Mouse (Mus musculus) liver, embryonic 15.5 days (tissue): ENCODE data around the gene Cuedc2. TPM values are rescaled to one million over a fixed set of nuclear protein-coding genes. Genes with fewer than 3 reads are reported as not detected.

ENCODE experiments used
- ATAC-seq: fragments of 200-750 bp; cut with Nextera tagmentation; 2 replicates; pipeline ENCODE4 v1.8.0; 2017; ENCODE audit warnings: moderate number of reproducible peaks, mild to moderate bottlenecking, moderate library complexity; ENCODE audit not compliant: insufficient read depth
- H3K27ac ChIP-seq: fragments of 300-500 bp; sonication (generic); replicated peaks from 2 replicates; pipeline ENCODE4 v1.5.1; 2015; ENCODE audit warnings: mild to moderate bottlenecking, inconsistent platforms
- H3K27me3 ChIP-seq: fragments of 300-500 bp; sonication (generic); 2 replicates; pipeline ENCODE4 v1.6.1; 2015; ENCODE audit warnings: mild to moderate bottlenecking, inconsistent platforms
- H3K36me3 ChIP-seq: fragments of 300-500 bp; sonication (generic); replicated peaks from 2 replicates; pipeline ENCODE4 v1.6.1; 2015; ENCODE audit warnings: moderate library complexity, mild to moderate bottlenecking, inconsistent platforms
- H3K4me1 ChIP-seq: fragments of 300-500 bp; sonication (generic); replicated peaks from 2 replicates; pipeline ENCODE4 v1.6.1; 2015; ENCODE audit warnings: inconsistent platforms
- H3K4me2 ChIP-seq: fragments of 300-500 bp; sonication (generic); 2 replicates; pipeline ENCODE4 v1.6.1; 2015; ENCODE audit warnings: moderate library complexity, mild to moderate bottlenecking, inconsistent platforms
- H3K4me3 ChIP-seq: fragments of 300-500 bp; sonication (generic); replicated peaks from 2 replicates; pipeline ENCODE4 v1.5.1; 2015; ENCODE audit warnings: mild to moderate bottlenecking, inconsistent platforms
- H3K9ac ChIP-seq: fragments of 300-500 bp; sonication (generic); 2 replicates; pipeline ENCODE4 v1.6.1; 2015; ENCODE audit warnings: moderate library complexity, mild to moderate bottlenecking, inconsistent platforms
- H3K9me3 ChIP-seq: fragments of 300-500 bp; sonication (generic); replicated peaks from 2 replicates; pipeline ENCODE4 v1.6.1; 2016; ENCODE audit warnings: inconsistent platforms
- WGBS: fragments of 180-500 bp; shearing (Covaris S2); methylation state at CpG from one replicate; pipeline ENCODE4 v1.1.7; 2015; ENCODE audit warnings: mixed read lengths; ENCODE audit not compliant: insufficient replicate concordance; 5-methylcytosine and 5-hydroxymethylcytosine counted together
- polyA plus RNA-seq: library from polyadenylated mRNA; unstranded; fragments of >200 nt; fragmentation: Nextera tagmentation; extraction: Ambion mirVana; gene quantifications from 2 replicates; pipeline ENCODE4 v1.2.1, GENCODE M21; 2015

The Cuedc2 gene
- polyA plus RNA-seq, 1 experiment from 2014 or later, result 73.0 TPM

DNA sequence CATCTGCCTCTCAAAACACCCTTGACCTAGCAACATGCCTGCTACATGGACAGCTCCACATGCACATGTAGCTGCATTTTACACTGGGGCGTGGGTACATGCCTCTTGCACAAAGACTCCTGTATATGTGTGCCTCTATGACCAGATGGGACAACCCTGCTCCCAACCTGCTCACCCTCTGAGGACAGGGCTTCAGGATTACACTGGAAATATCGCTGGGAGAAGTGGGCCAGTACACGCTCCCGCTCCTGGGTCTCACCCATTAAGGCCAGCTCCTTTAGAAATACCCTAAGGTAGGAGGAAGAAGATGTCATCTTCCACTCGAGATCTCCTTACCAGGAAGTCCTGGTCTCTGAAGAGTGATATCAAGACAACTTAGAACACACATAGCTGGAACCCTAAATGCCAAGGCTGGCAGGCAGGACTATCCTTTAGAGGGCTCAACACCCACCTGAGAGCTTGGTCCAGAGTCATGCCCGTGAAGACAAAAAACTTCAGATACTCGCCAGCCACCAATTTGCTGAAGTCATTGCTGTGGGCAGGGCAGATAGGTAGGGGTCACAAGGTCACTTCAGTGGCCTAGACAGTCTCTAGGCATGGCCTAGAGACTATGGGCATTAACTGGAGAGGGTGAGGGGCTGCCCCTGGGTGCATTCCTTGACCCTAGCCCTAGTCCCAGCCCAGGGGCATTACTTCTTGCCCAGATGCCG, 18.3 kb downstream of the Cuedc2 start:
- Histone ChIP-seq H3K4me3 (no peak overlapping the region), H3K4me1 (peaks cover 40% of the 10 kb centered on the region), H3K4me2 (no peak overlapping the region), H3K9ac (no peak overlapping the region), H3K27ac (no peak overlapping the region), H3K27me3 (peaks cover 100% of the 10 kb centered on the region), H3K36me3 (no peaks in the 10 kb centered on the region), H3K9me3 (no peaks in the 10 kb centered on the region)
- no peak for ATAC-seq
- WGBS, result 59% methylated on average over 8 of the region's 8 CpGs

DNA sequence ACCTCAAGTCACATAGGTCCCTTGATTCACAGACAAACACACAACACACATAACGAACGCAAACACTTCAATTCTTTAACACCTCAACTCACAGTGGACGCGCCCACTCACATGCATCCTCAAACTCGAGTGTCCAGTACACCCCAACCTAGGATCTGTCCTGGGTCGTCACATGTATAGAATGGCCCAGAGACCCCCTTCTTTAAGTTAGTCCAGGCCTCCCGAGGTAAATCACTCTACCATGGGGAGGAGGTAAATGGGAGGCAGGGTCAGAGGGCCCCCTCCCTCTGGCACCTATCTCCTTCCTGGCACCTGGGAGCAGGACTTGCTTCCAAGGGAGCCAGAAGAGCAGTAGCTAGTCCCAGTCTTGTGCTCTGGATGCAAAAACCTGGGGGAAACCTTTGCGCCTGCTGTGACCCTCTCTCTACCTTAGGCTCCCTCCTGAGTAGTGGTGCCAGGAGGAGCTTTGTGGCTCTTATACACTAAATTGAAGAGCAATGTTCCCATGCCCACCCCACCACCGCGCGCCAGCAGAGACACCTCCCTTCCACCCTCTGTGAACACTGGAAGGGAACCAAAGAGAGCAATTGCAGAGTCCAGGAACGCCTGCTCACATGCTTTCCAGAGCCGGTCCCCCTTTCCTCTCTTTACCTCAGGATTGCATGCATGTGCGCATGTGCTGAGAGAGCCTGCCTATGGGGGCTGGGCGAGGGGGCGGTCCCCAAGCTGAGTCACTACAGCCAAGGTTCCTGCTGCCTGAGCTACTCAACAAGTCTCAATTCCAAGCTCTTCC, 19.7 kb downstream of the Cuedc2 start:
- ATAC-seq, result no peak
- no peak overlapping the region for H3K9ac ChIP-seq
- WGBS, result 11% methylated on average over 16 of the region's 16 CpGs

DNA sequence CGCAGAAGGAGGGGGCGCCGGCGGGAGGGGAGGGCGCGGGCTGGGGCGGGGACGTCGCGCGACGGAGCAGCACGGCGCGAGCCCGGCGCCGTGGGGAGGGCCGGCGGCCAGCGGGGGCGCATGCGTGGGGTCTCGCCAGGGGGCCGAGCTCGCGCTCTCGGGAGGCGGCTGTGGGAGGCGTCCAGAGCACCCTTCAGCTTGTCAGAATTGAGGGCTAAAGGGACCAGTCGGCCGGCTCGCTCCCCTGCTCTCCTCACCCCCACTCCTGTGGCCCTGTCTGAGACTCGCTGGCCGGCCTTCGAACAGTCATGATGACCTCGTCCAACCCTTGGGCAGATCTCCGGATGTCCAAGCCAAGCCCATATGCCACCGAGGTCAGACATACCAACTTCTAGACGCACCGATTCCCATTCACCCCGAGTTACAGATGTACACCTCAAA, 20.5 kb downstream of the Cuedc2 start:
- ATAC-seq, result no peak
- no peak overlapping the region for H3K9ac ChIP-seq
- WGBS, result 2% methylated on average over 41 of the region's 42 CpGs
- H3K4me2 ChIP-seq, result peak overlapping the region; percentile 66
- no peaks in the 10 kb centered on the region for H3K36me3 ChIP-seq
- peaks cover 100% of the 10 kb centered on the region for H3K27me3 ChIP-seq
- no peak overlapping the region for H3K27ac ChIP-seq
- H3K4me3 ChIP-seq, result peak overlapping the region; percentile 44
- peaks cover 62% of the 10 kb centered on the region for H3K4me1 ChIP-seq
- H3K9me3 ChIP-seq, result no peaks in the 10 kb centered on the region

More for the DNA sequence above, 19.7 kb downstream of the Cuedc2 start:
- H3K4me2 ChIP-seq, result 0 out of 2 replicates have a peak overlapping the region, but pooled peaks have one; percentile 15
- H3K4me3 ChIP-seq, result no peak overlapping the region
- peaks cover 100% of the 10 kb centered on the region for H3K27me3 ChIP-seq
- H3K9me3 ChIP-seq, result no peaks in the 10 kb centered on the region
- H3K36me3 ChIP-seq, result no peaks in the 10 kb centered on the region
- peaks cover 54% of the 10 kb centered on the region for H3K4me1 ChIP-seq
- no peak overlapping the region for H3K27ac ChIP-seq

DNA sequence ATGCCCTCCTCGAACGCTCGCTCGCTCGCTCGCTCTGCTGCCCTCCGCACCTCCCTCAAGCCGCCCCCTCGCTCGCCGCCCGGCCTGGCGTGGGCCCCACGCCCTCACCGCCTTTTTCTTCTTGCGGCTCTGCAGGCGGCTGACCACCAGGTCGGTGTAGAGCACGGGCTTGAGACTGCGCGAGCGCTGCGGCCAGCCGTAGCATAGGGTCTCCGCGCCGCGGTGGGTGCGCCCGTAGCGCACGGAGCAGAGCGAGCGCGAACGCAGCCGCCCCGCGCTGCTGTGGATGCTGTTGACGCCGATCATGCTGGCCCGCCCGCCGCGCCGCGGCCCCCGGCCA, 21.0 kb downstream of the Cuedc2 start:
- peaks cover 67% of the 10 kb centered on the region for H3K4me1 ChIP-seq
- no peak for ATAC-seq
- peaks cover 97% of the 10 kb centered on the region for H3K27me3 ChIP-seq
- 1% methylated on average over 47 of the region's 48 CpGs for WGBS
- H3K36me3 ChIP-seq, result no peaks in the 10 kb centered on the region
- H3K27ac ChIP-seq, result no peak overlapping the region
- peak overlapping the region; percentile 44 for H3K4me3 ChIP-seq
- no peak overlapping the region for H3K9ac ChIP-seq
- no peaks in the 10 kb centered on the region for H3K9me3 ChIP-seq
- H3K4me2 ChIP-seq, result peak overlapping the region; percentile 66

DNA sequence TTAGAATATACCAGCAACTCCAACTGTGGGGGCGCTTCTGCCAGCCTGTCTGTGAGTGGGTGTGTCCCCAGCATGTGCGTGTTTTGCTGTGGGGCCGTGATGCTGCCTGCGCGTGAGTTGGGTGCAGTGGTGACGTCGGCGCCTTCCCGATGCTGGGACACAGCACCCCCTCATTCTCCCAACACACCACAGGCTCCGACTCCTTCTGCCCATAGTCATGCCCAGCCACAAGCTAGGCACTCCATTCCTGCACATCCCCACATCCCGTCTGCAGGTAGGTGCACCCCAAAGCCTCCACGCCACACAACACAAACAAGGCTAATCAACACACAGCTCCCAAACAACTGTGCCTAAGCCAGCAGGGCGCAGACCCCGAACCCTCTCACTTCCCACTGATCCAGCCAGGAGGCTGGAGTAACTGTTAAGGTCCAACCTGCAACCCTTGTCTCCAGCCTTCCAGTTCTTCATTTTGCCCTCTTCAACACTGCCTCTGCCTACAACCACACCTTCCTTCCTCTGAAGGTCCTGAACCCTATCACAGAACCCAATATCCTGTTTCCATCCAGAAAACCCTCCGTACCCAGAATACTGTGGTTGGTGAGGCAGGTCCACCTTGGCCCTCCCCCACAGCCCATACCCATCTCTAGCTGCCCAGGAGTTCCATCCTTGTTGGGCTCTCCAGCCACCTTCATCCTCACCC, 21.5 kb downstream of the Cuedc2 start:
- H3K27ac ChIP-seq, result no peak overlapping the region
- H3K4me2 ChIP-seq, result peak overlapping the region; percentile 90
- no peak for ATAC-seq
- H3K4me1 ChIP-seq, result peaks cover 70% of the 10 kb centered on the region
- H3K9ac ChIP-seq, result no peak overlapping the region
- peaks cover 1% of the 10 kb centered on the region; the same call in 1 of the 2 replicates for H3K36me3 ChIP-seq
- H3K4me3 ChIP-seq, result peak overlapping the region; percentile 44
- 31% methylated on average over 15 of the region's 15 CpGs for WGBS
- peaks cover 92% of the 10 kb centered on the region for H3K27me3 ChIP-seq
- no peaks in the 10 kb centered on the region for H3K9me3 ChIP-seq

DNA sequence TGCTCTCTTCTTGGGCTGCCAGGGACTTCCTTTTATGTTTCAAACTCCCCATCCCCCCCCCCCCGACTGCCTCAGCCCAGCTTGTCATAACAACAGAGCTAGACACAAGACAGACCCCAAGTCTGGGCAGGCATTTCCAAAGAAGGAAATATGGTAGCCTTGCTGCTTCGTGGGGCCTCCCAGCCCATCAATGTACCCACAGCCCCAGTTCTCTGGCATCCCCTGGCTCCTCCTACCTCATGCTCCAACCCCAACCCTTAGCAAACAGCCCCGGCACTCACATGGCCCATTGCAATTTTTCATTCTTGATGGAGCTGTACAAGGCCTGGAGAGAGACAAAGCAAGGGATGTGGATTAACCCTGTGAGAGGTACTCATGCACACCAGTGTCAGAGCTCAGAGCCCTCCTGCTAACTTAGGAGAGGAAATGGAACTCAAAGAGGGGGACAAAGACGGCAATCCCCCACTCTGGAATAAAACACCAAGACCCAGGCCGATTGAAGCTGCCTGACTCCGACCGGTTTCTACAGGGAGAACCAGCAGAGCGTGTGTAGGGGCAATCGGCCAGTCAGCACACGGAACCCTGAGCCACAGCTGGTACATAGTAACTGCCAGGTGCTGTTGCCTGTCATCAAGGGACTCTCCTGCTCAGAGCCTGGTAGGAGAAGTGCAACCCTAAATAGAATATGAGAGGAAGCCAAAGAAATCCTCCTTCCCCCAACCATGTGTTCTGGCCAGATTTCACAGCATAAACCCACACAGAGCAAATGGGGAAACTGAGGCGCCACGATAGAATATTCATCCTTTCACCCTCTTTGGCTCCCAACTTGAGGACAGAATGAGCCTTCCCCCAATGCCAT, 22.5 kb downstream of the Cuedc2 start:
- no peaks in the 10 kb centered on the region for H3K9me3 ChIP-seq
- H3K27ac ChIP-seq, result peak overlapping the region; percentile 95
- H3K27me3 ChIP-seq, result peaks cover 82% of the 10 kb centered on the region
- H3K4me1 ChIP-seq, result peaks cover 73% of the 10 kb centered on the region
- peak overlapping the region; percentile 90 for H3K4me2 ChIP-seq
- H3K9ac ChIP-seq, result peak overlapping the region; percentile 61
- peak; percentile 23 for ATAC-seq
- WGBS, result 46% methylated on average over 12 of the region's 12 CpGs
- peak overlapping the region; percentile 50 for H3K4me3 ChIP-seq
- peaks cover 11% of the 10 kb centered on the region for H3K36me3 ChIP-seq

DNA sequence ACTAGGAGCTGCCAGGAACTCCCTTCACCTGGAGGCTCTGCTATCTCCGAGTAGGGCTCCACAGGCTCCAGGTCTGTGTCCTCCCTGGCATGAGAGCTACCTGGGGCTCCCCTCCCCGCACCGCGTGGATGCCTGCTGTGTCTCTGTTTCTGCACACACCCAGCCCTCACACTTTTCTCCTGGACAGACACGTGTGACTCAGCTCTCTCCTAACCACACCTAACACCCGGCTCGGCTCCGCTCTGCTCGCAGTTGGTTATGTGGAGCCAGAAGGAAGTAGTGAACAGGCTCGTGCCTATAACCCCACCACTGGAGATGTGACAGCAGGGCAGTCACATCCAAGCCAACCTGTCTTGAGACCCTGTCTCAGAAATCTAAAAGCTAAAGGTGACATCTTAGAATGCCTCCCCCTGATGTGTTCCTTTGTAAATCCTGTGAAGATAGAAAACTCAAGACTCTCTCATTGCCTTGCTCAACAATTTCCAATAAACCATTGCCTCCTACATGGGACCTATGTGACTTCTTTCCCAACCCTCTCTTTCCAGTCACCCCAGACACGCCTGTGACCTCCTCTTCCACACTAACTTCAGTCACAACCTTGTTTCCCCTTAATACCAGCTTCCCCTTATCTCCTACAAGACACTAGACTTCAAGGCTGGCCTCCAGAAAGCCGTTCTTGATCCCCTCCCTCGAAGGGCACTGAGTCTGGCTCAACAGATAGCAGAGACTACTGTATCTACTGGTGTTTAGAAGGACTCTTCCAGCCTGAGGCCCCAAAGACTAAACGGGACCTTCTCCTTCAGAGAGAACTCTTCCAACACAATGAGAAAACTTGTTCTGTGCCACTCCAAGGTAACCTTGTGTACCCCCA, 23.4 kb downstream of the Cuedc2 start:
- Histone ChIP-seq H3K9me3 (no peaks in the 10 kb centered on the region), H3K4me3 (peak overlapping the region; percentile 50), H3K36me3 (peaks cover 14% of the 10 kb centered on the region), H3K4me2 (peak overlapping the region; percentile 90), H3K27ac (peak overlapping the region; percentile 95), H3K27me3 (peaks cover 73% of the 10 kb centered on the region), H3K4me1 (peaks cover 73% of the 10 kb centered on the region), H3K9ac (peak overlapping the region; percentile 61)
- peak; percentile 91 for ATAC-seq
- WGBS, result 6% methylated on average over 14 of the region's 14 CpGs

DNA sequence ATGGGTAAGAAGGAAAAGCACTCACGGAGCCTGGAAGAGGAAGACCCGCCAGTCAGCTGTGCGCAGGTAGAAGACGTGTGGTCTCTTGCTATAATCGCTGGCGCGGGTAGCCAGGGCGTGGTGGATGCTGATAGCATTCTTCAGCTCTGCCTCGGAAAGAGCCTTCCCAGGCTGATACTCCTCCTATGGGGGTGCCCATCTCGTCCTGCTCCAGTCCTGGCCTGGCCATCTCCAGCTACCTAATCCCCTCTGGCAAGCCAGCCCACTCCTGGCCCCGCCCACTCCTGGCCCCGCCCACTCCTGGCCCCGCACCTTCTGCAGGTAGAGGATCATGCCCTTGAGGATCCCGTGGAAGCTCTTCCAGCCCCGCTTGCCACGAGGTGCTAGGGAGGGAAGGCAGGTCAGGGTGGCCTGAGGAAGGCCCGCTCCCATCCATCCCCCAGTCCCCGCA, 24.3 kb downstream of the Cuedc2 start:
- ATAC-seq, result peak; percentile 32
- Histone ChIP-seq H3K27ac (peak overlapping the region; percentile 95), H3K4me1 (peaks cover 77% of the 10 kb centered on the region), H3K4me3 (peak overlapping the region; percentile 50), H3K36me3 (peaks cover 22% of the 10 kb centered on the region), H3K27me3 (peaks cover 68% of the 10 kb centered on the region), H3K4me2 (peak overlapping the region; percentile 90), H3K9ac (peak overlapping the region; percentile 61), H3K9me3 (no peaks in the 10 kb centered on the region)
- whole genome bisulfite sequencing, result 11% methylated on average over 18 of the region's 18 CpGs

DNA sequence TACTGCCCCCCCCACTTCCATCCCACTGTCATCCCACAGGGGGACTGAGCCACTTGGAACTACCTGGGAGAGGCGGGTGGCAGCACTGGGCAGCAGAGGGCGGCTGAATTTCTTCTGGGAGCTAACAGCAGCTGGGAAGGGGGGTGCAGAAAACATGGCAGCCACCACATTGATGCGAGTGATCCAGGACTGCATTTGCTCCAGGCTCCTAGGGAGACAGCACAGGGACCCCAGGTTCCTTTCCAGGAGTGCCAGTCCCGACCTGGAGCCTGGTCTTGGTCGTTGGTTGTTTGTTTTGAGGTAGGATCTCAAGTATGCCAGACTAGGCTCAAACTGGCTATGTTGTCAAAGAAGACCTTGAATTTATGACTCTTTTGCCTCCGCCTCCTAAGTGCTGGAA, 24.9 kb downstream of the Cuedc2 start:
- Histone ChIP-seq H3K27me3 (peaks cover 66% of the 10 kb centered on the region), H3K9me3 (no peaks in the 10 kb centered on the region), H3K4me2 (peak overlapping the region; percentile 90), H3K27ac (peak overlapping the region; percentile 95), H3K4me1 (peaks cover 77% of the 10 kb centered on the region), H3K9ac (peak overlapping the region; percentile 61), H3K4me3 (peak overlapping the region; percentile 50), H3K36me3 (peaks cover 22% of the 10 kb centered on the region)
- 66% methylated on average over 6 of the region's 6 CpGs for WGBS
- ATAC-seq, result no peak
